Mouse (Mus musculus): ENCODE data around the gene Rbks.

DNA sequence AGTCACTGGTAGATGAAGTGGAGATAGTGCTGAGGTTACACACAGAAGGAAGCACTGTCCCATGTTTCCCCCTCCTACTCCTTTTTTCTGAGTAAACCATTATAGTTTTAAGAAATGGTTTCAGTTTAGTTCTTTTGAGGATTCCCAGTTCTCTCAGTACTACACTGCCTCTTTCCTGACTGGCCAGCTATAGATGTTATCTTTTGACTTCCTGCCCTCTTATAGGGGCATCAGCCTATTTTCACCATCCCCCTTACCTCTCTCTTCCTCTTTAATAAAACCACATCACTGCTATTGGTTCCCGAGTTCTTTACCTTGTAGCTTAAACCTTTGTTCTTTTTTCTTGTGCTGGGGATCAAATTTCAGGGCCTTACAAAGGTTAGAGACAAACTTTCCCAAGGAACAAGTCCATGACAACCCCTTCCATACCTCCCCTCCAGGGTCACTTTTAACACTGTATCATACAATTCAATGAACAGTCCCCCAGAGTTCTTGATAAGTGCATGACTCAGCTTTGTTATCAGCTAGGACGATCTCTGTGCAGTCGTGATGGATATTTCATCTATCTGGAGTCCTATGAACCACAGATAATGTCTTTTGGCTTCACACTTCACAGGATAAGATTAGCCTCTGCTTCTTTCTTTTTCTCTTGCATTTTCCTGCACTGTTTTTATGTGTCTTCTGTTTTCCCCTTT is 35.4 kb upstream of the Rbks start:
- TF ChIP-seq MAFK (IDR thresholded peaks at IDR 0.05; ENCODE audit: insufficient read depth, low read depth, low read length) (no peak), ZC3H11A (IDR thresholded peaks at IDR 0.05; ENCODE audit: borderline replicate concordance, low read depth, low read length) (no peak), HCFC1 (IDR thresholded peaks at IDR 0.05; ENCODE audit: borderline replicate concordance, insufficient read depth, low read length) (no peak), ZNF384 (IDR thresholded peaks at IDR 0.05; ENCODE audit: low read depth, low read length) (no peak)
